Mouse (Mus musculus) embryonic fibroblast, embryonic 13.5 days (primary cell): ENCODE measurements around the gene Sart1. TPM values are rescaled to one million over a fixed set of nuclear protein-coding genes. Genes with fewer than 3 reads are reported as not detected.
"Not testable (repeated sequence)": the region's sequence is repeated elsewhere in the genome, so short reads cannot be mapped to it uniquely, and the experiment has no call there.

Experiments used
- H3K27ac ChIP-seq: 2 replicates; pipeline ENCODE4 v1.5.1; 2012; ENCODE audit warnings: low read length, control low read depth, inconsistent platforms; ENCODE audit not compliant: insufficient read depth
- H3K4me1 ChIP-seq: 2 replicates; pipeline ENCODE4 v1.6.1; 2011; ENCODE audit warnings: low read length; ENCODE audit not compliant: control insufficient read depth, insufficient read depth
- H3K4me3 ChIP-seq: 2 replicates; pipeline ENCODE4 v1.5.1; 2011; ENCODE audit warnings: mild to moderate bottlenecking, control low read depth, low read length; ENCODE audit not compliant: insufficient read depth
- CTCF ChIP-seq: IDR thresholded peaks from 2 replicates; pipeline ENCODE4 v1.5.1; 2011; ENCODE audit warnings: mild to moderate bottlenecking, control low read depth, low read length, moderate library complexity, borderline replicate concordance; ENCODE audit not compliant: insufficient read depth
- POLR2A ChIP-seq: IDR thresholded peaks from 2 replicates; pipeline ENCODE4 v1.6.1; 2011; ENCODE audit warnings: low read depth, mild to moderate bottlenecking, control low read depth, low read length, moderate library complexity
- polyA plus RNA-seq: library from polyadenylated mRNA; stranded (reverse); fragments of >200 nt; gene quantifications from 2 replicates; pipeline ENCODE4 v1.2.4, GENCODE M21; 2011; ENCODE audit warnings: low read depth; ENCODE audit not compliant: missing spikeins, insufficient read length

Gene Sart1
- polyA plus RNA-seq, 1 experiment, result 34.7 TPM

GRCm38 (mm10) chr19:5374177-5374576, 14.3 kb downstream of the Sart1 start:
- Histone ChIP-seq H3K27ac (no peak overlapping the region), H3K4me3 (no peak overlapping the region), H3K4me1 (no peaks in the 10 kb centered on the region)
- TF ChIP-seq POLR2A (no peak), CTCF (no peak)

- H3K27ac ChIP-seq, result no peak overlapping the region
- H3K4me3 ChIP-seq, result no peak overlapping the region
- H3K4me1 ChIP-seq, result peaks cover 6% of the 10 kb centered on the region; the same call in 1 of the 2 replicates
- TF ChIP-seq CTCF (no peak), POLR2A (no peak)
Measured at GRCm38 (mm10) chr19:5372724-5373123, 15.8 kb downstream of the Sart1 start.

- no peak overlapping the region for H3K27ac ChIP-seq
- TF ChIP-seq CTCF, result no peak
- no peak for TF ChIP-seq POLR2A
- no peak overlapping the region for H3K4me3 ChIP-seq
- peaks cover 6% of the 10 kb centered on the region; the same call in 1 of the 2 replicates for H3K4me1 ChIP-seq
Measured at GRCm38 (mm10) chr19:5370932-5371331, 17.6 kb downstream of the Sart1 start.

GRCm38 (mm10) chr19:5367455-5367854, 21.0 kb downstream of the Sart1 start:
- Histone ChIP-seq H3K4me1 (peaks cover 6% of the 10 kb centered on the region; the same call in 1 of the 2 replicates), H3K27ac (no peak overlapping the region), H3K4me3 (peak overlapping the region; percentile 88)
- TF ChIP-seq POLR2A (no peak), CTCF (no peak)

- Histone ChIP-seq H3K4me3 (peak within 1 kb of the TSS; percentile 88), H3K27ac (peak within 1 kb of the TSS; percentile 89), H3K4me1 (peaks cover 6% of the 10 kb centered on the region; the same call in 1 of the 2 replicates)
- TF ChIP-seq CTCF (no peak), POLR2A (peak; percentile 49; the same call in 1 of the 2 replicates)
Measured at GRCm38 (mm10) chr19:5367053-5367359, 21.5 kb downstream of the Sart1 start, which contains the start of gene Banf1. Gene Banf1, minus strand, starts transcription at chr19:5367168.

GRCm38 (mm10) chr19:5366175-5367052, 22.1 kb downstream of the Sart1 start, which contains the start of gene Eif1ad:
Gene Eif1ad, plus strand, starts transcription at chr19:5366741.
- Histone ChIP-seq H3K4me3 (peak within 1 kb of the TSS; percentile 88), H3K4me1 (peaks cover 6% of the 10 kb centered on the region; the same call in 1 of the 2 replicates), H3K27ac (peak within 1 kb of the TSS; percentile 89)
- TF ChIP-seq POLR2A, result peak; percentile 56
- TF ChIP-seq CTCF, result no peak

- H3K4me3 ChIP-seq, result peak overlapping the region; percentile 72
- peaks cover 6% of the 10 kb centered on the region; the same call in 1 of the 2 replicates for H3K4me1 ChIP-seq
- H3K27ac ChIP-seq, result no peak overlapping the region
- TF ChIP-seq POLR2A (no peak), CTCF (no peak)
Measured at GRCm38 (mm10) chr19:5365751-5366150, 22.8 kb downstream of the Sart1 start.

GRCm38 (mm10) chr19:5364124-5364523, 24.4 kb downstream of the Sart1 start:
- Histone ChIP-seq H3K4me3 (no peak overlapping the region), H3K27ac (no peak overlapping the region), H3K4me1 (peaks cover 6% of the 10 kb centered on the region; the same call in 1 of the 2 replicates)
- TF ChIP-seq CTCF (no peak), POLR2A (no peak)

GRCm38 (mm10) chr19:5362186-5362585, 26.3 kb downstream of the Sart1 start:
- no peak for TF ChIP-seq CTCF
- no peak for TF ChIP-seq POLR2A
- H3K4me1 ChIP-seq, result no peaks in the 10 kb centered on the region
- no peak overlapping the region for H3K4me3 ChIP-seq
- H3K27ac ChIP-seq, result no peak overlapping the region

GRCm38 (mm10) chr19:5356080-5356479, 32.4 kb downstream of the Sart1 start:
- H3K27ac ChIP-seq, result no peak overlapping the region

GRCm38 (mm10) chr19:5353609-5354008, 34.9 kb downstream of the Sart1 start:
- Histone ChIP-seq H3K4me1 (0 out of 2 replicates have a peak, but pooled peaks cover 2% of the 10 kb centered on the region), H3K27ac (no peak overlapping the region), H3K4me3 (no peak overlapping the region)
- TF ChIP-seq POLR2A (no peak), CTCF (no peak)

More at GRCm38 (mm10) chr19:5356080-5356479, 32.4 kb downstream of the Sart1 start:
- Histone ChIP-seq H3K4me1 (no peaks in the 10 kb centered on the region), H3K4me3 (no peak overlapping the region)
- TF ChIP-seq POLR2A (no peak), CTCF (no peak)

- H3K27ac ChIP-seq, H3K4me3 ChIP-seq: not testable (repeated sequence)
- H3K4me1 ChIP-seq, result peaks cover 10% of the 10 kb centered on the region
Measured at GRCm38 (mm10) chr19:5349502-5349873, 39.0 kb downstream of the Sart1 start, which contains the start of gene Cst6. Gene Cst6, minus strand, starts transcription at chr19:5349574.
